21 mouse cellular contexts compared by ENCODE assay signal in genomic region chr6:102520977-102521376, GRCm38 (mm10). TPM values are rescaled to one million over a fixed set of nuclear protein-coding genes. Genes with fewer than 3 reads are reported as not detected.
DNase-seq lines count a peak whose midpoint lies in the region; ATAC-seq lines count a peak whose summit lies in the region.
"Had no signal": no experiment of that assay in that cellular context is flagged by ENCODE, and none has a peak within 500 bp of the region (broad histone marks: within the 10 kb centered on the region; RNA-seq: fewer than 3 reads in every experiment).

No protein-coding gene starts in this region.

- H3K27ac ChIP-seq in hindbrain, embryonic 10.5 days = no peak overlapping the region
- H3K27ac ChIP-seq in hindbrain, embryonic 16.5 days (ENCODE audit: low read depth, low read length) = no peak overlapping the region
- no peak overlapping the region for H3K27ac ChIP-seq in neural tube, embryonic 11.5 days (ENCODE audit: low read depth, low read length)
- H3K27ac ChIP-seq in neural tube, embryonic 15.5 days (replicated peaks) = no peak overlapping the region
- no peak overlapping the region for H3K27ac ChIP-seq in hindbrain, embryonic 14.5 days
- H3K27ac ChIP-seq in neural tube, embryonic 14.5 days (ENCODE audit: low read depth, low read length) = no peak overlapping the region
- H3K27ac ChIP-seq: embryonic facial prominence, embryonic 10.5 days; forebrain, embryonic 13.5 days had no signal

- no peak overlapping the region for H3K9ac ChIP-seq in hindbrain, embryonic 16.5 days (ENCODE audit: low read depth, low read length)
- no peak overlapping the region for H3K9ac ChIP-seq in neural tube, embryonic 11.5 days (ENCODE audit: low read length)
- H3K9ac ChIP-seq in neural tube, embryonic 15.5 days (replicated peaks) = no peak overlapping the region
- H3K9ac ChIP-seq in hindbrain, embryonic 14.5 days = no peak overlapping the region
- no peak overlapping the region for H3K9ac ChIP-seq in neural tube, embryonic 14.5 days (replicated peaks; ENCODE audit: low read depth, low read length)
- H3K9ac ChIP-seq: forebrain, embryonic 13.5 days; forebrain, postnatal 0 days had no signal

- H3K27me3 ChIP-seq in hindbrain, embryonic 10.5 days (ENCODE audit: insufficient read depth, poor library complexity, severe bottlenecking) = no peaks in the 10 kb centered on the region
- no peaks in the 10 kb centered on the region for H3K27me3 ChIP-seq in hindbrain, embryonic 16.5 days (replicated peaks; ENCODE audit: control insufficient read depth, insufficient read depth, low read length)
- no peaks in the 10 kb centered on the region for H3K27me3 ChIP-seq in neural tube, embryonic 11.5 days (ENCODE audit: control insufficient read depth, insufficient read depth, low read length)
- no peaks in the 10 kb centered on the region for H3K27me3 ChIP-seq in neural tube, embryonic 15.5 days (replicated peaks)
- H3K27me3 ChIP-seq in hindbrain, embryonic 14.5 days (ENCODE audit: control insufficient read depth, insufficient read depth, low read length) = no peaks in the 10 kb centered on the region
- H3K27me3 ChIP-seq in neural tube, embryonic 14.5 days (ENCODE audit: control insufficient read depth, insufficient read depth, low read length) = no peaks in the 10 kb centered on the region
- H3K27me3 ChIP-seq: CH12.LX; forebrain, embryonic 13.5 days; Patski had no signal

- no peak overlapping the region for H3K4me3 ChIP-seq in hindbrain, embryonic 10.5 days
- H3K4me3 ChIP-seq in hindbrain, embryonic 16.5 days (ENCODE audit: low read length) = no peak overlapping the region
- H3K4me3 ChIP-seq in neural tube, embryonic 11.5 days (ENCODE audit: low read depth, low read length) = no peak overlapping the region
- no peak overlapping the region for H3K4me3 ChIP-seq in neural tube, embryonic 15.5 days (replicated peaks)
- no peak overlapping the region for H3K4me3 ChIP-seq in hindbrain, embryonic 14.5 days (replicated peaks; ENCODE audit: low read length)
- H3K4me3 ChIP-seq in neural tube, embryonic 14.5 days (ENCODE audit: low read depth, low read length) = no peak overlapping the region
- H3K4me3 ChIP-seq: embryonic facial prominence, embryonic 10.5 days; forebrain, embryonic 13.5 days had no signal

- no peaks in the 10 kb centered on the region for H3K9me3 ChIP-seq in hindbrain, embryonic 10.5 days
- no peaks in the 10 kb centered on the region for H3K9me3 ChIP-seq in hindbrain, embryonic 16.5 days (ENCODE audit: control insufficient read depth, low read length)
- no peaks in the 10 kb centered on the region for H3K9me3 ChIP-seq in neural tube, embryonic 11.5 days (ENCODE audit: control insufficient read depth, low read length)
- H3K9me3 ChIP-seq in neural tube, embryonic 15.5 days (replicated peaks) = no peaks in the 10 kb centered on the region
- no peaks in the 10 kb centered on the region for H3K9me3 ChIP-seq in hindbrain, embryonic 14.5 days (ENCODE audit: control insufficient read depth, low read length)
- H3K9me3 ChIP-seq in neural tube, embryonic 14.5 days (ENCODE audit: control insufficient read depth, low read length) = no peaks in the 10 kb centered on the region
- H3K9me3 ChIP-seq: embryonic facial prominence, embryonic 10.5 days; forebrain, embryonic 13.5 days had no signal

- no peaks in the 10 kb centered on the region for H3K4me1 ChIP-seq in hindbrain, embryonic 10.5 days (replicated peaks)
- no peaks in the 10 kb centered on the region for H3K4me1 ChIP-seq in hindbrain, embryonic 16.5 days (ENCODE audit: control insufficient read depth, insufficient read depth, low read depth, low read length)
- H3K4me1 ChIP-seq in neural tube, embryonic 11.5 days (ENCODE audit: control insufficient read depth, insufficient read depth, low read length) = no peaks in the 10 kb centered on the region
- H3K4me1 ChIP-seq in neural tube, embryonic 15.5 days = no peaks in the 10 kb centered on the region
- H3K4me1 ChIP-seq in hindbrain, embryonic 14.5 days (replicated peaks; ENCODE audit: control insufficient read depth, insufficient read depth, low read length) = no peaks in the 10 kb centered on the region
- H3K4me1 ChIP-seq in neural tube, embryonic 14.5 days (ENCODE audit: control insufficient read depth, insufficient read depth, low read length) = no peaks in the 10 kb centered on the region
- H3K4me1 ChIP-seq: embryonic facial prominence, embryonic 10.5 days; forebrain, embryonic 13.5 days had no signal

- peak; percentile 23 for DNase-seq in hindbrain, embryonic 10.5 days (ENCODE audit: low spot score)
- peak; percentile 10 for DNase-seq in neural tube, embryonic 11.5 days (ENCODE audit: low spot score)
- DNase-seq in hindbrain, embryonic 14.5 days (ENCODE audit: low spot score) = no peak
- DNase-seq in left cerebral cortex, postnatal 25 days (ENCODE audit: low spot score in 2 of 2) = no peak
- DNase-seq: adrenal gland, postnatal 14 days; cerebellum, adult 2 months; cerebellum, postnatal 10 days; forebrain, postnatal 0 days; gastrocnemius, postnatal 14 days; heart, postnatal 10 days; kidney, adult 11 months had no signal

- ATAC-seq in hindbrain, embryonic 16.5 days = no peak
- ATAC-seq in neural tube, embryonic 11.5 days (ENCODE audit: insufficient read depth, low FRiP score, low TSS enrichment) = peak; percentile 53
- ATAC-seq in neural tube, embryonic 15.5 days (ENCODE audit: low FRiP score) = no peak
- ATAC-seq in hindbrain, embryonic 14.5 days (ENCODE audit: low FRiP score) = peak; percentile 64; the same call in 1 of the 2 replicates
- ATAC-seq in neural tube, embryonic 14.5 days (ENCODE audit: low read depth) = peak; percentile 34; the same call in 1 of the 2 replicates
- ATAC-seq: activated CD4-positive, CD25-positive, alpha-beta regulatory T cell, adult 4 months; forebrain, embryonic 13.5 days; forebrain, postnatal 0 days; Patski had no signal

- WGBS in hindbrain, embryonic 10.5 days = 55% methylated on average over 2 of the region's 2 CpGs
- WGBS in hindbrain, embryonic 16.5 days = 33% methylated on average over 2 of the region's 2 CpGs
- 39% methylated on average over 2 of the region's 2 CpGs for WGBS in neural tube, embryonic 11.5 days
- 39% methylated on average over 2 of the region's 2 CpGs for WGBS in neural tube, embryonic 15.5 days
- WGBS in hindbrain, embryonic 14.5 days = 42% methylated on average over 2 of the region's 2 CpGs
- 31% methylated on average over 2 of the region's 2 CpGs for WGBS in neural tube, embryonic 14.5 days

- H3K4me2 ChIP-seq in hindbrain, embryonic 16.5 days (ENCODE audit: low read length) = no peak overlapping the region
- H3K4me2 ChIP-seq in neural tube, embryonic 11.5 days (ENCODE audit: low read depth) = no peak overlapping the region
- no peak overlapping the region for H3K4me2 ChIP-seq in neural tube, embryonic 15.5 days
- no peak overlapping the region for H3K4me2 ChIP-seq in hindbrain, embryonic 14.5 days (replicated peaks)
- no peak overlapping the region for H3K4me2 ChIP-seq in neural tube, embryonic 14.5 days (ENCODE audit: low read depth, low read length)
- H3K4me2 ChIP-seq: forebrain, embryonic 13.5 days had no signal

- no peaks in the 10 kb centered on the region for H3K36me3 ChIP-seq in hindbrain, embryonic 10.5 days
- no peaks in the 10 kb centered on the region for H3K36me3 ChIP-seq in hindbrain, embryonic 16.5 days (ENCODE audit: control insufficient read depth, insufficient read depth, low read length)
- no peaks in the 10 kb centered on the region for H3K36me3 ChIP-seq in neural tube, embryonic 11.5 days (ENCODE audit: control insufficient read depth, insufficient read depth, low read length)
- H3K36me3 ChIP-seq in neural tube, embryonic 15.5 days = no peaks in the 10 kb centered on the region
- no peaks in the 10 kb centered on the region for H3K36me3 ChIP-seq in hindbrain, embryonic 14.5 days (replicated peaks; ENCODE audit: control insufficient read depth, insufficient read depth)
- no peaks in the 10 kb centered on the region for H3K36me3 ChIP-seq in neural tube, embryonic 14.5 days (ENCODE audit: control insufficient read depth, insufficient read depth, low read length)
- H3K36me3 ChIP-seq: embryonic facial prominence, embryonic 10.5 days had no signal

- intact Hi-C loops in left cerebral cortex, postnatal 25 days (cut with DNase I) = no loop called here

RNA-seq across cellular contexts. Expression of gene Cntn3, which starts 51.9 kb away (rescaled TPM):
- polyA plus RNA-seq in hindbrain, embryonic 10.5 days (2016; fragmentation: Nextera tagmentation; extraction: Ambion mirVana) = 0.89 and 1.0 TPM in 2 replicates
- polyA plus RNA-seq in hindbrain, embryonic 16.5 days (2015; fragmentation: Nextera tagmentation; extraction: Ambion mirVana) = 3.1 and 3.5 TPM in 2 replicates
- polyA plus RNA-seq in neural tube, embryonic 11.5 days (2014; fragmentation: Nextera tagmentation; extraction: Ambion mirVana) = 0.64 and 1.0 TPM in 2 replicates
- polyA plus RNA-seq in neural tube, embryonic 15.5 days (2015; fragmentation: Nextera tagmentation; extraction: Ambion mirVana) = 3.5 and 3.7 TPM in 2 replicates
- polyA plus RNA-seq in hindbrain, embryonic 14.5 days (2014; fragmentation: Nextera tagmentation; extraction: Ambion mirVana) = 4.6 and 5.2 TPM in 2 replicates
- polyA plus RNA-seq in neural tube, embryonic 14.5 days (2014; fragmentation: Nextera tagmentation; extraction: Ambion mirVana) = 5.9 and 6.3 TPM in 2 replicates
- total RNA-seq in left cerebral cortex, postnatal 25 days (2021) = 10 to 100 TPM; 25.0 to 25.5 TPM
- total RNA-seq: CH12.LX; gastrocnemius, adult 18-20 months; hematopoietic stem cell, adult 5-6 weeks had no signal
- polyA plus RNA-seq: activated CD4-positive, CD25-positive, alpha-beta regulatory T cell, adult 4 months had no signal

Comparison
In these comparisons a context has a peak if more than half of its experiments do, and no peak if none do; other contexts are left out.
1. DNase-seq: peak in hindbrain, embryonic 10.5 days (single experiment) and neural tube, embryonic 11.5 days (single experiment); none in hindbrain, embryonic 14.5 days (single experiment) and left cerebral cortex, postnatal 25 days (0 of 2).
2. ATAC-seq: peak in neural tube, embryonic 11.5 days (single experiment), hindbrain, embryonic 14.5 days (single experiment) and neural tube, embryonic 14.5 days (single experiment); none in hindbrain, embryonic 16.5 days (single experiment) and neural tube, embryonic 15.5 days (single experiment).